Mouse (Mus musculus): Measurements from ENCODE around the gene Sh3d21. TPM values are rescaled to one million over a fixed set of nuclear protein-coding genes. Genes with fewer than 3 reads are reported as not detected.
A peak's percentile ranks its signal among the peaks of the same experiment; 100 is the strongest.
"Not testable (repeated sequence)": the region's sequence is repeated elsewhere in the genome, so short reads cannot be mapped to it uniquely, and the experiment has no call there.

Sh3d21 gene
- polyA plus RNA-seq, 1 experiment from 2014 or later = 7.0 TPM

DNA sequence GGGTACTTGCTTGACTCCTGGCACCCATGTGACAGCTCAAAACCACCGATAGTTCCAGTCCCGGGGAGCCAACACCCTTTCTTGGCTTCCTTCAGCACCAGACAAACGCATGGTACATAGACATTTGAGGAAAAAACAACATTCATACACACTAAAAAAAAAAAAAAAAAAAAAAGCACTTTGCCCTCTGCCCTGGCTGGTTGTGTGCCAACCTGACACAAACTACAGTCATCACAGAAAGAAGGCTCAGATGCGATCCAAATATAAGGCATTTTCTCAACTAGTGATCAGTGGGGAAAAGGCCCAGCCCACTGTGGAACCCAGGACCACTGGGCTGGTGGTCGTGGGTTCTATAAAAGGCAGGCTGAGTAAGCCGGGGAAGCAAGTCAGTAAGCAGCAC lies 5.6 kb upstream of the Sh3d21 start:
- no peaks in the 10 kb centered on the region for H3K27me3 ChIP-seq (ENCODE audit: insufficient read depth, low read length)
- H3K9ac ChIP-seq = no peak overlapping the region
- H3K4me2 ChIP-seq = no peak overlapping the region
- no peak for TF ChIP-seq CTCF (IDR thresholded peaks at IDR 0.05; ENCODE audit: low read depth)
- no peak for ATAC-seq (ENCODE audit: insufficient read depth)
- H3K36me3 ChIP-seq (ENCODE audit: insufficient read depth) = peaks cover 84% of the 10 kb centered on the region
- no peak overlapping the region for H3K27ac ChIP-seq (ENCODE audit: low read depth)
- 84% methylated on average over 6 of the region's 6 CpGs for WGBS
- no peak for DNase-seq
- H3K9me3 ChIP-seq (ENCODE audit: low read depth, low read length) = no peaks in the 10 kb centered on the region
- H3K4me3 ChIP-seq (ENCODE audit: low read depth, low read length) = no peak overlapping the region
- no peaks in the 10 kb centered on the region for H3K4me1 ChIP-seq (ENCODE audit: insufficient read depth)

DNA sequence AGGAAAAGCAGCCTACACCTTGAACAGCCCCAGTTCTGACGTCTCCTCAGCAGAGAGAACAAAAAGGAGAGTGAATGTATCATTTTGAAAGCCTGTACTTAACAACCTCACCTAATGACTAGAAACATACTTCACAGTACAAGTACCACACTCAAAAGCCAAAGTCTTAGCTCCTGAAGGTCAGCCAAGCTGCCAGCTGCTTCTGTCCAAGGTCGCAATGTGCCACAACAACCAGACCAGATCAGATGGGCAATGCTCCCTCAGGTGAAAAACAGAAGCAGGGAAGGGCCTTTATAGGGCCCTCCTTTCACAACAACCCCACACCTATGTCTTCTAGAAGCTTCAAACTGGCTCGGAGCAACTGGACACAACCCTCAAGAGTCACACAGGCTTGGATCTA lies 2.8 kb upstream of the Sh3d21 start:
- no peak overlapping the region for H3K27ac ChIP-seq (ENCODE audit: low read depth)
- no peak overlapping the region for H3K4me3 ChIP-seq (ENCODE audit: low read depth, low read length)
- no peak overlapping the region for H3K9ac ChIP-seq
- no peak for TF ChIP-seq CTCF (IDR thresholded peaks at IDR 0.05; ENCODE audit: low read depth)
- no peaks in the 10 kb centered on the region for H3K27me3 ChIP-seq (ENCODE audit: insufficient read depth, low read length)
- H3K4me1 ChIP-seq (ENCODE audit: insufficient read depth) = 0 out of 2 replicates have a peak, but pooled peaks cover 6% of the 10 kb centered on the region
- WGBS = 65% methylated on average over 3 of the region's 3 CpGs
- ATAC-seq (ENCODE audit: insufficient read depth) = no peak
- no peaks in the 10 kb centered on the region for H3K9me3 ChIP-seq (ENCODE audit: low read depth, low read length)
- DNase-seq = no peak
- H3K36me3 ChIP-seq (ENCODE audit: insufficient read depth) = peaks cover 57% of the 10 kb centered on the region
- H3K4me2 ChIP-seq = no peak overlapping the region

- H3K4me1 ChIP-seq (ENCODE audit: insufficient read depth); DNase-seq; H3K27me3 ChIP-seq (ENCODE audit: insufficient read depth, low read length); ATAC-seq (ENCODE audit: insufficient read depth); H3K27ac ChIP-seq (ENCODE audit: low read depth); H3K9ac ChIP-seq; H3K4me2 ChIP-seq; H3K4me3 ChIP-seq (ENCODE audit: low read depth, low read length); H3K9me3 ChIP-seq (ENCODE audit: low read depth, low read length): not testable (repeated sequence)
- H3K36me3 ChIP-seq (ENCODE audit: insufficient read depth) = peaks cover 47% of the 10 kb centered on the region
- 56% methylated on average over 8 of the region's 10 CpGs for whole genome bisulfite sequencing
Observed at GRCm38 (mm10) chr4:126165092-126165491, 1.8 kb upstream of the Sh3d21 start.

DNA sequence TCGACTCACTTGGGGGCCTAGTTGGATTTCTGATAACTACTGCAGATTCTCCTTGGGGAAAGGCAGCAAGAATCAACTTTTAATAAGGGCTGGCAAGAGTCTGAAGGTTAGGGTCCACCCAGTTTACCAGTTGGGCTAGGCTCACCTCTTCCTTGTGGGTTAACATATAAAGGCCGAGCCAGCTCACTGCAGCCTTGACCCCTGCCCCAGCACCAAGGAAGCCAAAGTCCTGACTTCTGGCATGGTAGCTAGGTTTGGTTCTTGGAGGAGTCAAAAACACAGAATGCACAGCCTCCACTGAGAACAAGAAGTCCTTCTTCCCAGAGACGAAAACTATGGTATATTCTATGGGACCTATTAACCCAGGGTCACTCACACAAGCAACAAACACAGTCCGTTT lies 394 bp upstream of the Sh3d21 start:
- WGBS = 46% methylated on average over 4 of the region's 4 CpGs
- Histone ChIP-seq H3K36me3 (ENCODE audit: insufficient read depth) (peaks cover 33% of the 10 kb centered on the region), H3K4me3 (ENCODE audit: low read depth, low read length) (peak overlapping the region; percentile 60; the same call in 1 of the 2 replicates), H3K4me2 (peak overlapping the region; percentile 99), H3K9ac (peak overlapping the region; percentile 82), H3K9me3 (ENCODE audit: low read depth, low read length) (no peaks in the 10 kb centered on the region), H3K4me1 (ENCODE audit: insufficient read depth) (0 out of 2 replicates have a peak, but pooled peaks cover 6% of the 10 kb centered on the region), H3K27ac (ENCODE audit: low read depth) (peak overlapping the region; percentile 90; the same call in 1 of the 2 replicates), H3K27me3 (ENCODE audit: insufficient read depth, low read length) (no peaks in the 10 kb centered on the region)
- no peak for ATAC-seq (ENCODE audit: insufficient read depth)
- TF ChIP-seq CTCF (IDR thresholded peaks at IDR 0.05; ENCODE audit: low read depth) = no peak
- DNase-seq = no peak

DNA sequence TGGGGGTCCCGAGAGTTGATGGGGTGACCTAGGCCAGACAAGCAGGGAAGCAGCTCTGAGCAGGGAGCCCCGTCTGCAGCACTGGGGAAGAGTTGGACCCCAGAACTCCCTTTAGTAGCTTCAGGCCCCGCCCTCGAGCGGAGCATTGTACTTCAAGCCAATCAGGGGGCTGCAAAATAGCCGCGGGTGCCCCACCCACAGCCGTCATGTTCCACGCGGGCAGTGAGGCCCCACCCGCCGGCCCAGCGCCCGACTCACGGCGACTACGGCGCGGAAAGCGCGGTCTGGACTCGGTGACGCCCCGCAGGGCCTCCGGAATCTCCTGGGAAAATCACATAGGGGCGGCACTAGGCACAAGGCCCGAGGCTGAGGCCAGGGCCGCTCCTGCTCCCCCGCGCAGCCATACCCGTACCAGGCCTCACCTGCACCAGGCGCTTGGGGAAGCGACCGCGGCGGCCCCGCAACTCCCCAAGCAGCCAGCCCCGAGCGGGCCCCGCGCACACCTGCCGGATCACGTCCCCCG lies 686 bp downstream of the Sh3d21 start:
- ATAC-seq (ENCODE audit: insufficient read depth) (peak; percentile 93), DNase-seq (peak; percentile 95)
- Histone ChIP-seq H3K4me3 (ENCODE audit: low read depth, low read length) (peak overlapping the region; percentile 60), H3K4me1 (ENCODE audit: insufficient read depth) (0 out of 2 replicates have a peak, but pooled peaks cover 6% of the 10 kb centered on the region), H3K27me3 (ENCODE audit: insufficient read depth, low read length) (no peaks in the 10 kb centered on the region), H3K27ac (ENCODE audit: low read depth) (peak overlapping the region; percentile 90), H3K4me2 (peak overlapping the region; percentile 99), H3K36me3 (ENCODE audit: insufficient read depth) (peaks cover 22% of the 10 kb centered on the region), H3K9me3 (ENCODE audit: low read depth, low read length) (no peaks in the 10 kb centered on the region), H3K9ac (peak overlapping the region; percentile 82)
- WGBS = 1% methylated on average over 44 of the region's 44 CpGs
- TF ChIP-seq CTCF (IDR thresholded peaks at IDR 0.05; ENCODE audit: low read depth) = no peak

GRCm38 (mm10) chr4:126161986-126162385 lies 1.3 kb downstream of the Sh3d21 start:
- Histone ChIP-seq H3K27me3 (ENCODE audit: insufficient read depth, low read length) (no peaks in the 10 kb centered on the region), H3K4me3 (ENCODE audit: low read depth, low read length) (peak overlapping the region; percentile 60), H3K9me3 (ENCODE audit: low read depth, low read length) (no peaks in the 10 kb centered on the region), H3K4me2 (peak overlapping the region; percentile 99), H3K27ac (ENCODE audit: low read depth) (peak overlapping the region; percentile 90), H3K9ac (peak overlapping the region; percentile 82; the same call in 1 of the 2 replicates), H3K4me1 (ENCODE audit: insufficient read depth) (0 out of 2 replicates have a peak, but pooled peaks cover 6% of the 10 kb centered on the region), H3K36me3 (ENCODE audit: insufficient read depth) (peaks cover 17% of the 10 kb centered on the region)
- 0 out of 2 replicates have a peak, but pooled peaks have one; percentile 5 for ATAC-seq (ENCODE audit: insufficient read depth)
- TF ChIP-seq CTCF (IDR thresholded peaks at IDR 0.05; ENCODE audit: low read depth) = no peak
- no peak for DNase-seq
- WGBS = 59% methylated on average over 9 of the region's 9 CpGs

- no peaks in the 10 kb centered on the region for H3K9me3 ChIP-seq (ENCODE audit: low read depth, low read length)
- ATAC-seq (ENCODE audit: insufficient read depth) = no peak
- 0 out of 2 replicates have a peak, but pooled peaks cover 6% of the 10 kb centered on the region for H3K4me1 ChIP-seq (ENCODE audit: insufficient read depth)
- H3K27me3 ChIP-seq (ENCODE audit: insufficient read depth, low read length) = no peaks in the 10 kb centered on the region
- no peak for DNase-seq
- no peak overlapping the region for H3K4me3 ChIP-seq (ENCODE audit: low read depth, low read length)
- TF ChIP-seq CTCF (IDR thresholded peaks at IDR 0.05; ENCODE audit: low read depth) = no peak
- 79% methylated on average over 6 of the region's 6 CpGs for WGBS
- H3K9ac ChIP-seq = no peak overlapping the region
- H3K36me3 ChIP-seq (ENCODE audit: insufficient read depth) = peaks cover 12% of the 10 kb centered on the region
- H3K27ac ChIP-seq (ENCODE audit: low read depth) = no peak overlapping the region
- no peak overlapping the region for H3K4me2 ChIP-seq
Observed at GRCm38 (mm10) chr4:126161456-126161855, 1.8 kb downstream of the Sh3d21 start.

All from lung, embryonic 14.5 days (tissue).